ENCODE assay signal across 7 mouse cellular contexts in the genomic region with DNA sequence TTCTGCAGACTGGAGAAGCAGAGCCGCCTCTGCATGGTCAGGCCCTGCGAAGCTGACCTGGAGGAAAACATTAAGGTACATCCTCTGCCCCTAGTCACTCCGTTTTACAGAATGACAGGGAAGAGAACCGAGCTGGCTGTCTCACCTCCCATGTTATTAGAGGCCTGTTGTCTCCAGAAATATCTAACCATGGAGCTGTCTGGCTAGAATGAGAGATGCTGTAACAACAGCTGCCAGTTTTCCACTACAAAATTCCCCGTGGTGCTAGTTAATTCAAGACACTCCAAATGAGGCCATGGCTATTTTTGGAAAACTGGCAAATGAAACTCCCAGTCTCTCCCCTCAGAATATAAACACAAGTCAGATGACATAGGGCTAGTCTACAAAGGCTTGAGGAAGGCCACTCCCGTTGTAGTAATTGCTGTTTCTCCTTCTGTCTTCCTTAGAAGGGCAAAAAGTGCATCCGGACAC. TPM values are rescaled to one million over a fixed set of nuclear protein-coding genes. Genes with fewer than 3 reads are reported as not detected.
DNase-seq lines count a peak whose midpoint lies in the region; ATAC-seq and TF ChIP-seq lines count a peak whose summit lies in the region.

No protein-coding gene starts in this region.

- no peak for TF ChIP-seq CTCF in liver, postnatal 0 days (IDR thresholded peaks at IDR 0.05; ENCODE audit: low read depth)
- no peak for TF ChIP-seq CTCF in stomach, postnatal 0 days (IDR thresholded peaks at IDR 0.05; ENCODE audit: low read depth)

- peak overlapping the region; percentile 80 for H3K4me2 ChIP-seq in heart, embryonic 13.5 days
- H3K4me2 ChIP-seq in liver, postnatal 0 days (ENCODE audit: low read depth, low read length), result peak overlapping the region; percentile 62; the same call in 1 of the 2 replicates
- peak overlapping the region; percentile 81 for H3K4me2 ChIP-seq in stomach, postnatal 0 days (replicated peaks; ENCODE audit: low read depth)

- peak; percentile 81 for DNase-seq in Muller cell, postnatal 12 days (ENCODE audit: inconsistent ontology term)
- no peak for DNase-seq in embryonic facial prominence, embryonic 10.5 days (ENCODE audit: low spot score)
- DNase-seq in liver, postnatal 0 days, result no peak
- no peak for DNase-seq in stomach, postnatal 0 days (ENCODE audit: low spot score)
- no peak for DNase-seq in left cerebral cortex, adult 18-20 months (ENCODE audit: low spot score in 2 of 2)
- no peak for DNase-seq in right cerebral cortex, adult 2 months (ENCODE audit: low spot score in 2 of 2)

- peak overlapping the region; percentile 97 for H3K9ac ChIP-seq in heart, embryonic 13.5 days
- no peak overlapping the region for H3K9ac ChIP-seq in liver, postnatal 0 days (replicated peaks)
- peak overlapping the region; percentile 85 for H3K9ac ChIP-seq in stomach, postnatal 0 days (ENCODE audit: low read length)

- ATAC-seq in heart, embryonic 13.5 days (ENCODE audit: extremely low read depth, insufficient number of reproducible peaks, low FRiP score, low TSS enrichment), result no peak
- no peak for ATAC-seq in liver, postnatal 0 days
- ATAC-seq in stomach, postnatal 0 days (ENCODE audit: low FRiP score, low TSS enrichment), result peak; percentile 34; the same call in 1 of the 2 replicates

- H3K27ac ChIP-seq in embryonic facial prominence, embryonic 10.5 days (replicated peaks), result peak overlapping the region; percentile 7; the same call in 1 of the 2 replicates
- H3K27ac ChIP-seq in heart, embryonic 13.5 days (replicated peaks), result peak overlapping the region; percentile 99
- H3K27ac ChIP-seq in liver, postnatal 0 days (ENCODE audit: low read depth), result no peak overlapping the region
- H3K27ac ChIP-seq in stomach, postnatal 0 days (replicated peaks), result peak overlapping the region; percentile 98

- no peak for TF ChIP-seq EP300 in liver, postnatal 0 days (IDR thresholded peaks at IDR 0.05; ENCODE audit: low read depth)
- peak; percentile 77 for TF ChIP-seq EP300 in stomach, postnatal 0 days (optimal IDR thresholded peaks at IDR 0.05)

- 56% methylated on average over 7 of the region's 7 CpGs for WGBS in embryonic facial prominence, embryonic 10.5 days
- WGBS in heart, embryonic 13.5 days, result 29% methylated on average over 7 of the region's 7 CpGs
- WGBS in liver, postnatal 0 days (ENCODE audit: insufficient replicate concordance), result 70% methylated on average over 7 of the region's 7 CpGs
- WGBS in stomach, postnatal 0 days, result 48% methylated on average over 7 of the region's 7 CpGs

- peaks cover 16% of the 10 kb centered on the region for H3K36me3 ChIP-seq in embryonic facial prominence, embryonic 10.5 days (replicated peaks)
- H3K36me3 ChIP-seq in heart, embryonic 13.5 days, result peaks cover 16% of the 10 kb centered on the region
- no peaks in the 10 kb centered on the region for H3K36me3 ChIP-seq in liver, postnatal 0 days (replicated peaks; ENCODE audit: insufficient read depth, low read length)
- H3K36me3 ChIP-seq in stomach, postnatal 0 days (ENCODE audit: control insufficient read depth, insufficient read depth, low read length), result no peaks in the 10 kb centered on the region; the same call in 1 of the 2 replicates

- peak overlapping the region; percentile 83 for H3K4me3 ChIP-seq in embryonic facial prominence, embryonic 10.5 days
- peak overlapping the region; percentile 86 for H3K4me3 ChIP-seq in heart, embryonic 13.5 days
- H3K4me3 ChIP-seq in liver, postnatal 0 days (ENCODE audit: low read depth, low read length), result 0 out of 2 replicates have a peak overlapping the region, but pooled peaks have one; percentile 49
- H3K4me3 ChIP-seq in stomach, postnatal 0 days (ENCODE audit: low read depth, low read length), result peak overlapping the region; percentile 76

- H3K9me3 ChIP-seq in embryonic facial prominence, embryonic 10.5 days, result no peaks in the 10 kb centered on the region
- H3K9me3 ChIP-seq in heart, embryonic 13.5 days, result no peaks in the 10 kb centered on the region
- H3K9me3 ChIP-seq in liver, postnatal 0 days (ENCODE audit: low read length), result no peaks in the 10 kb centered on the region
- H3K9me3 ChIP-seq in stomach, postnatal 0 days (ENCODE audit: control insufficient read depth, low read length), result no peaks in the 10 kb centered on the region

- H3K27me3 ChIP-seq in embryonic facial prominence, embryonic 10.5 days (replicated peaks; ENCODE audit: low read depth, poor library complexity, severe bottlenecking), result no peaks in the 10 kb centered on the region
- no peaks in the 10 kb centered on the region for H3K27me3 ChIP-seq in heart, embryonic 13.5 days (replicated peaks)
- H3K27me3 ChIP-seq in liver, postnatal 0 days (ENCODE audit: insufficient read depth, low read length), result peaks cover 23% of the 10 kb centered on the region
- no peaks in the 10 kb centered on the region for H3K27me3 ChIP-seq in stomach, postnatal 0 days (ENCODE audit: control insufficient read depth, insufficient read depth, low read length)

- H3K4me1 ChIP-seq in embryonic facial prominence, embryonic 10.5 days, result peaks cover 57% of the 10 kb centered on the region
- peaks cover 56% of the 10 kb centered on the region for H3K4me1 ChIP-seq in heart, embryonic 13.5 days
- H3K4me1 ChIP-seq in liver, postnatal 0 days (ENCODE audit: insufficient read depth), result no peaks in the 10 kb centered on the region
- no peaks in the 10 kb centered on the region; the same call in 1 of the 2 replicates for H3K4me1 ChIP-seq in stomach, postnatal 0 days (replicated peaks; ENCODE audit: control insufficient read depth, insufficient read depth)

RNA-seq across cellular contexts. Expression of a gene that starts 1.7 kb away (rescaled TPM):
- polyA plus RNA-seq in embryonic facial prominence, embryonic 10.5 days (2016; fragmentation: Nextera tagmentation; extraction: Ambion mirVana), result 7.9 and 10.1 TPM in 2 replicates
- polyA plus RNA-seq in heart, embryonic 13.5 days (2015; fragmentation: Nextera tagmentation; extraction: Ambion mirVana), result 35.6 and 36.8 TPM in 2 replicates
- 0.58 and 1.3 TPM in 2 replicates for polyA plus RNA-seq in liver, postnatal 0 days (2015; fragmentation: Nextera tagmentation; extraction: Ambion mirVana)
- 19.6 and 19.7 TPM in 2 replicates for polyA plus RNA-seq in stomach, postnatal 0 days (2015; fragmentation: Nextera tagmentation; extraction: Ambion mirVana)
- 10 to 100 TPM; 30.6 to 36.4 TPM for total RNA-seq in left cerebral cortex, adult 18-20 months (2021)
